8 mouse cellular contexts compared by ENCODE assay signal in the genomic region with DNA sequence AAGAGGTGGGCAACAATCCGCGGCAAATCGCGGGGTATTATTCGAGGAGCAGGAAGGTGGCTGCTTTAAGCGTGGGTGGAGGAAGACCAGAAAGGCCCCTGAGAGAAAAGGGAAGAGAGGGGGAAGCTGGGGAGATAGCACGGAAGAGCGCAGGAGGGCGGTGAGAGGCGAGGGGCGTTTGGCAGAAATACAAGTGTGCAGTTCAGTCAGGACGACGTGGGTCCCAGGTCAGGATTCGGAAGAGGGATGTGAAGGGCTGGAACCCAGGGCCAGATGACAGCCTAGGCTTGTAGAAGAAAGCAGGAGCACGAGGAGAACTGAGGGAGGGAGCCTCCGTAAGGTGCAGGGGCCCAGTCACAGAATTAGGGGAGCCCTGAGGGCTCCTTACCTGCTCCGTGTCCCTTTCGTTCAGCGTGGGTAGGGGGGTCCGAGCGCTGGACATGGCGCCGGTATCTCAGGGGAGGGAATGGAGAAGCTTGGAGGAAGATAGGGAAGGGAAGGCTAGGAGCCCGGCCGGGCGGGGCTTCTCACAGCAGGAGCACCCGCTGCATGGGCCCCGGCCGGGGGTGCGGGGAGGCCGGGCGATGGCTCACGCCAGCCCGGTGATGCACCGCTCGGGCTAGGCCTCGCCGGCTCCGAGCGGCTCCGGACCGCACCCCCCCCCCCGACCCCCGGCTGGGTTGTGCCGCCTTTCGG. TPM values are rescaled to one million over a fixed set of nuclear protein-coding genes. Genes with fewer than 3 reads are reported as not detected.
DNase-seq lines count a peak whose midpoint lies in the region; ATAC-seq and TF ChIP-seq lines count a peak whose summit lies in the region.

No protein-coding gene starts in this region.

- no peaks in the 10 kb centered on the region for H3K27me3 ChIP-seq in thymus, adult 2 months (ENCODE audit: control insufficient read depth, insufficient read depth, low read length)
- H3K27me3 ChIP-seq in liver, embryonic 13.5 days = no peaks in the 10 kb centered on the region
- no peaks in the 10 kb centered on the region for H3K27me3 ChIP-seq in small intestine, adult 2 months (ENCODE audit: control insufficient read depth, insufficient read depth, low read length)

- WGBS in thymus, adult 2 months = under 1% methylated on average over 32 of the region's 46 CpGs
- WGBS in liver, embryonic 13.5 days (ENCODE audit: insufficient replicate concordance) = under 1% methylated on average over 34 of the region's 46 CpGs
- 1% methylated on average over 45 of the region's 46 CpGs for WGBS in small intestine, adult 2 months

- H3K4me1 ChIP-seq in thymus, adult 2 months (replicated peaks; ENCODE audit: control insufficient read depth, insufficient read depth, low read length) = peaks cover 32% of the 10 kb centered on the region
- peaks cover 58% of the 10 kb centered on the region for H3K4me1 ChIP-seq in liver, embryonic 13.5 days (replicated peaks)
- peaks cover 20% of the 10 kb centered on the region for H3K4me1 ChIP-seq in small intestine, adult 2 months (ENCODE audit: control insufficient read depth, insufficient read depth, insufficient read length, low read length)

- H3K9me3 ChIP-seq in liver, embryonic 13.5 days (replicated peaks) = no peaks in the 10 kb centered on the region

- intact Hi-C loops in heart, postnatal 14 days (cut with DNase I) = loop anchor here (5.0 to 10.0 kb wide), 4 partner anchors 34 to 276 kb away; a partner anchor contains a TSS

- peak overlapping the region; percentile 98 for H3K9ac ChIP-seq in liver, embryonic 13.5 days

- peak overlapping the region; percentile 89 for H3K4me3 ChIP-seq in thymus, adult 2 months (ENCODE audit: control insufficient read depth, insufficient read depth, low read length)
- peak overlapping the region; percentile 94 for H3K4me3 ChIP-seq in liver, embryonic 13.5 days (replicated peaks)
- peak overlapping the region; percentile 87 for H3K4me3 ChIP-seq in small intestine, adult 2 months (ENCODE audit: low read depth, low read length)

- peak; percentile 17 for DNase-seq in gastrocnemius, postnatal 25 days
- no peak for DNase-seq in gastrocnemius, adult 18-20 months (ENCODE audit: low spot score)
- DNase-seq in thymus, adult 2 months = no peak
- no peak for DNase-seq in thymus, postnatal 25 days
- peak; percentile 10 to 22 for DNase-seq in heart, postnatal 14 days
- no peak for DNase-seq in liver, embryonic 13.5 days

- no peak for TF ChIP-seq POLR2A in thymus, adult 2 months (IDR thresholded peaks at IDR 0.05; ENCODE audit: control insufficient read depth, extremely low read depth, insufficient read depth, low read length, poor library complexity)
- no peak for TF ChIP-seq POLR2A in small intestine, adult 2 months (IDR thresholded peaks at IDR 0.05; ENCODE audit: low read depth, low read length)

- no peak for TF ChIP-seq CTCF in thymus, adult 2 months (IDR thresholded peaks at IDR 0.05; ENCODE audit: borderline replicate concordance, control insufficient read depth, extremely low read depth, insufficient read depth, low read length, poor library complexity)
- no peak for TF ChIP-seq CTCF in small intestine, adult 2 months (IDR thresholded peaks at IDR 0.05; ENCODE audit: extremely low read depth, insufficient read length, insufficient replicate concordance, low read depth, low read length)

- peak overlapping the region; percentile 95 for H3K4me2 ChIP-seq in liver, embryonic 13.5 days

- peak overlapping the region; percentile 48 for H3K27ac ChIP-seq in thymus, adult 2 months (ENCODE audit: control insufficient read depth, insufficient read depth, low read length)
- peak overlapping the region; percentile 93 for H3K27ac ChIP-seq in liver, embryonic 13.5 days
- peak overlapping the region; percentile 55 for H3K27ac ChIP-seq in small intestine, adult 2 months (ENCODE audit: insufficient read depth, low read depth, low read length)

- no peaks in the 10 kb centered on the region for H3K36me3 ChIP-seq in thymus, adult 2 months (ENCODE audit: control insufficient read depth, insufficient read depth, low read length)
- peaks cover 4% of the 10 kb centered on the region for H3K36me3 ChIP-seq in liver, embryonic 13.5 days
- no peaks in the 10 kb centered on the region; the same call in 1 of the 2 replicates for H3K36me3 ChIP-seq in small intestine, adult 2 months (ENCODE audit: control insufficient read depth, insufficient read depth, low read length)

- peak; percentile 72 for ATAC-seq in liver, embryonic 13.5 days (ENCODE audit: low read depth)
- no peak for ATAC-seq in CD4-positive, CD25-positive, alpha-beta regulatory T cell, adult 4 months

RNA-seq across cellular contexts. Expression of a gene that starts 0.7 kb away (rescaled TPM):
- total RNA-seq in gastrocnemius, postnatal 25 days (2021) = 10 to 100 TPM; 27.4 to 30.6 TPM
- total RNA-seq in gastrocnemius, adult 18-20 months (2021) = 10 to 100 TPM; 34.4 to 39.5 TPM
- polyA plus RNA-seq in thymus, adult 2 months (2012; rRNA removed) = 189 and 212 TPM in 2 replicates
- 10 to 100 TPM; 51.9 to 55.4 TPM for total RNA-seq in heart, postnatal 14 days (2021)
- polyA plus RNA-seq in liver, embryonic 13.5 days (2015; fragmentation: Nextera tagmentation; extraction: Ambion mirVana) = 17.7 and 21.0 TPM in 2 replicates
- 91.2 and 279 TPM in 2 replicates for polyA plus RNA-seq in small intestine, adult 2 months (2012; rRNA removed)
- polyA plus RNA-seq in CD4-positive, CD25-positive, alpha-beta regulatory T cell, adult 4 months (2017; shearing (Covaris generic)) = 10 to 100 TPM; 53.0 to 75.8 TPM

RNA-seq across cellular contexts. Expression of a gene that starts 41.9 kb away (rescaled TPM):
- 1 to 10 TPM; 6.6 to 9.1 TPM for total RNA-seq in gastrocnemius, postnatal 25 days (2021)
- 1 to 10 TPM; 7.4 to 9.0 TPM for total RNA-seq in gastrocnemius, adult 18-20 months (2021)
- polyA plus RNA-seq in thymus, adult 2 months (2012; rRNA removed) = 48.9 and 61.9 TPM in 2 replicates
- total RNA-seq in heart, postnatal 14 days (2021) = 10 to 100 TPM; 21.8 to 23.2 TPM
- polyA plus RNA-seq in liver, embryonic 13.5 days (2015; fragmentation: Nextera tagmentation; extraction: Ambion mirVana) = 3.7 and 4.7 TPM in 2 replicates
- 5.5 and 15.1 TPM in 2 replicates for polyA plus RNA-seq in small intestine, adult 2 months (2012; rRNA removed)
- 1 to 10 TPM; 3.5 to 4.1 TPM for polyA plus RNA-seq in CD4-positive, CD25-positive, alpha-beta regulatory T cell, adult 4 months (2017; shearing (Covaris generic))

Comparison
In these comparisons a context has a peak if more than half of its experiments do, and no peak if none do; other contexts are left out.
1. DNase-seq: peak in gastrocnemius, postnatal 25 days (single experiment) and heart, postnatal 14 days (2 of 2); none in gastrocnemius, adult 18-20 months (single experiment), thymus, adult 2 months (single experiment), thymus, postnatal 25 days (single experiment) and liver, embryonic 13.5 days (single experiment).
2. Peak in every context shown above with its lines, with median percentiles within 50 percentile points of each other: H3K27ac ChIP-seq and H3K4me3 ChIP-seq.